Mouse (Mus musculus): ENCODE results near the gene Zfp384. TPM values are rescaled to one million over a fixed set of nuclear protein-coding genes. Genes with fewer than 3 reads are reported as not detected.
"Not testable (repeated sequence)": the region's sequence is repeated elsewhere in the genome, so short reads cannot be mapped to it uniquely, and the experiment has no call there.

The Zfp384 gene
- polyA plus RNA-seq, 1 experiment from 2014 or later: 19.0 TPM

DNA sequence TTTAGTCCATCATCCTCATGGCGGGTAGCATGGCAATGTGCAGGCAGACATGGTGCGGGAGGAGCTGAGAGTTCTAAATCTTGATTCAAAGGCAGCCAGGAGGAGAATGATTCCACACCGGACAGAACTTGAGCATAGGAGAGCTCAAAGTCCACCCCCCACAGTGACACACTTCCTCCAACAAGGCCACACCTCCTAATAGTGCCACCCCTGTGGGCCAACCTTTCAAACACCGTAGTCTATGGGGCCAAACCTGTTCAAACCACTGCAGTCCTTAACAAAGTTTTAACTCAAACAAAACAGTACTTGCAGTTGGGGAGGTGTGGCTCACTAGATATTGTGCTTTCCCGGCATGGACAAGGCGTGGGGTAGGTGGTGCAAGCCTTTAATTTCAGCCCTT, 55.0 kb downstream of the Zfp384 start:
- no peak for ATAC-seq

DNA sequence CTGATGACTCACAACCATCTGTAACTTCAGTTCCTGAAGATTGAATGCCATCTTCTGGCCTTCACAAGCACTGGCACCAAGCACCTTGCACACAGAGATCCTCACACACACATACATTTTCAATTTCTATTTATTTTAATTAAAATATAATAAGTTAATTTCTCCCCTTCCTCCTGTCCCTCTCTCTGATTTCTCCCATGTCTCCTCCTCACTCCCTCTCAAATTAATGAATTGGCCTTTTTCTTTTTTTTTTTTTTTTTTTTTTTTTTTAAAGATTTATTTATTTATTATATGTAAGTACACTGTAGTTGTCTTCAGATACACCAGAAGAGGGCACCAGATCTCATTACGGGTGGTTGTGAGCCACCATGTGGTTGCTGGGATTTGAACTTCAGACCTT, 56.3 kb downstream of the Zfp384 start:
- not testable (repeated sequence) for H3K9me3 ChIP-seq (ENCODE audit: control insufficient read depth, low read length); H3K4me3 ChIP-seq (replicated peaks; ENCODE audit: low read length); H3K36me3 ChIP-seq (ENCODE audit: control insufficient read depth, insufficient read depth); H3K9ac ChIP-seq (replicated peaks; ENCODE audit: low read depth, low read length); H3K4me1 ChIP-seq (replicated peaks; ENCODE audit: control insufficient read depth, insufficient read depth, low read length); H3K27ac ChIP-seq (ENCODE audit: low read length); H3K27me3 ChIP-seq (replicated peaks; ENCODE audit: control insufficient read depth, insufficient read depth, low read length); ATAC-seq; H3K4me2 ChIP-seq (ENCODE audit: low read length)
- no CpG with 5 or more reads among the region's 1 CpGs for WGBS

More for the DNA sequence above, 55.0 kb downstream of the Zfp384 start:
- no peaks in the 10 kb centered on the region for H3K36me3 ChIP-seq (ENCODE audit: control insufficient read depth, insufficient read depth)
- H3K9ac ChIP-seq (replicated peaks; ENCODE audit: low read depth, low read length): no peak overlapping the region
- H3K27ac ChIP-seq (ENCODE audit: low read length): no peak overlapping the region
- 85% methylated on average over 6 of the region's 6 CpGs for WGBS
- H3K27me3 ChIP-seq (replicated peaks; ENCODE audit: control insufficient read depth, insufficient read depth, low read length): no peaks in the 10 kb centered on the region
- no peak overlapping the region for H3K4me3 ChIP-seq (replicated peaks; ENCODE audit: low read length)
- no peaks in the 10 kb centered on the region for H3K9me3 ChIP-seq (ENCODE audit: control insufficient read depth, low read length)
- H3K4me1 ChIP-seq (replicated peaks; ENCODE audit: control insufficient read depth, insufficient read depth, low read length): no peaks in the 10 kb centered on the region
- no peak overlapping the region for H3K4me2 ChIP-seq (ENCODE audit: low read length)

DNA sequence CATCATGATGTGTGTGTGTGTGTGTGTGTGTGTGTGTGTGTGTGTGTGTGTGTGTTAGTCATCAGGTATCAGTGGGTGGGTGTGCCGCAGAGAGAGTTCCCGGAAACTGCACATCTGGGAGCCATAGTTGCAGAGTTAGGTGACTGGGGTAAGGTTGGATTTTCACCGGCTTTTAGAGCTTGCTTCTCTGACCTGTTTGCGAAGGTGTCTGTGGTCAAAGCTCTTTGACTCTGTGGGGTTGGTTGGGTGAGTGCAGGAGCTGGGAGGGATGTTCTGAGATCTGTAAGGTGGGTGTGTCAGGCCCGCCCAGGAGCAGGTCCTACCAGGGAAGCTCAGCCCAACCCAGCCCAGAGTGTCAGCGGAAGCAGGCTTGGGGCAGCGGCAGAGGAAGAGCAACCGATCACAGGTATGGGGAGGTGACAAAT, 58.6 kb downstream of the Zfp384 start, which contains the start of gene Lpar5:
Gene Lpar5 (plus strand): TSS at position 350 of the 425 bp plus-strand sequence.
- Histone ChIP-seq H3K4me1 (replicated peaks; ENCODE audit: control insufficient read depth, insufficient read depth, low read length) (peaks cover 19% of the 10 kb centered on the region), H3K36me3 (ENCODE audit: control insufficient read depth, insufficient read depth) (no peaks in the 10 kb centered on the region), H3K4me2 (ENCODE audit: low read length) (no peak within 1 kb of the TSS), H3K27ac (ENCODE audit: low read length) (no peak within 1 kb of the TSS), H3K27me3 (replicated peaks; ENCODE audit: control insufficient read depth, insufficient read depth, low read length) (no peaks in the 10 kb centered on the region), H3K9me3 (ENCODE audit: control insufficient read depth, low read length) (no peaks in the 10 kb centered on the region), H3K4me3 (replicated peaks; ENCODE audit: low read length) (no peak within 1 kb of the TSS), H3K9ac (replicated peaks; ENCODE audit: low read depth, low read length) (no peak within 1 kb of the TSS)
- WGBS: 72% methylated on average over 8 of the region's 8 CpGs
- ATAC-seq: no peak

DNA sequence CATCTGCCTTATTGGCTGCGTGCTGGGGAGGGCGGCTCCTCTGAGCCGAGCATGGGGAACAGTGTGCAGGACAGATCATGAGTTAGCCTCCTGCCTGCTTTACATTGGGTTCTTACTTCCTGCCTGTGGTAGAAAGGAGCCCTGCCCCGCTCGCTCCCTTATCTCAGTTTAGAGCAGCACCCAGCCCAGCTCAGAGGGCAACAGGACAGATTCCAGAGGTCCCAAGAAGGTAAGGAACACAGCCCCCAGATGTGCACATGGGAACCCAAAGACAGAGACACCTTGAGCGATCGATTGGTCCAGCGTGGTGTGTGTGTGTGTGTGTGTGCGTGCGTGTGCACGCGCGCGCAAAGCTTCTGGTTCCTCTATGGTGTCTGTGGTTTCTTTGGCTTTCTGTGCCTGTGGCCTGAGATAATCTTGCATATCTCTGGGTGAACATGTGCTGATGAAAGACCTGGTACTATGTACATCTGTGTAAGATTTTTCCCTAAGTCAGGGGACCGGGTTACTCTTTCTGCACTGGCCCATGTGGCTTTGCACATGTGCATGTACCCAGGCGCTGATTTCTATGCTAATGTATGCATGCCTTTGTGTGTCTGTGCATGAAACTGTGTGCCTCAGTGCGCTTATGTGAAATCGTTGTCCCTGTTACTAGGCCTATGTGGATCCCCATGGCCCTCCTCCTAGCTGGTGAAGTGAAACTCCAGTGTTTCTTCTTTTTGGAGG, 62.4 kb downstream of the Zfp384 start:
- WGBS: 66% methylated on average over 18 of the region's 18 CpGs
- H3K4me2 ChIP-seq (ENCODE audit: low read length): no peak overlapping the region
- peak overlapping the region; percentile 91 for H3K27ac ChIP-seq (ENCODE audit: low read length)
- no peak overlapping the region for H3K4me3 ChIP-seq (replicated peaks; ENCODE audit: low read length)
- ATAC-seq: peak; percentile 94
- no peaks in the 10 kb centered on the region for H3K27me3 ChIP-seq (replicated peaks; ENCODE audit: control insufficient read depth, insufficient read depth, low read length)
- peaks cover 22% of the 10 kb centered on the region for H3K4me1 ChIP-seq (replicated peaks; ENCODE audit: control insufficient read depth, insufficient read depth, low read length)
- H3K9me3 ChIP-seq (ENCODE audit: control insufficient read depth, low read length): no peaks in the 10 kb centered on the region
- H3K36me3 ChIP-seq (ENCODE audit: control insufficient read depth, insufficient read depth): no peaks in the 10 kb centered on the region
- 0 out of 2 replicates have a peak overlapping the region, but pooled peaks have one; percentile 1 for H3K9ac ChIP-seq (replicated peaks; ENCODE audit: low read depth, low read length)

DNA sequence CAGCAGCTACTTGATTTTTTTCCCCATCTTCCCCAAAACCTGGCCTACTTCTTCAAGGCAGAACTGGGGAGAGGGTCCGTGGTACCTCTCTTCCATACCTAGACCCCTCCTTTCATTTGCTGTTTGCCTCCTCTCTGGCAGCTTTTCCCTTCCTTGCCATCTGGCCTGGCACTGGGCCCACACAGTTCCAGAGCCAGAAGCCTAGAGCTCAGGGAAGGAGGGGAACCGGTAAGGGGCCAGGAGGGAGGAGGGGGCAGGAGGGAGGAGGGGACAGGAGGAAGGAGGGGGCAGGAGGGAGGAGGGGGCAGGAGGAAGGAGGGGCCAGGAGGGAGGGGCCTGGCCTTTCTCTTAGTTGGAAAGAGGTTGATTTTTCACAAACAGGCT, 62.9 kb downstream of the Zfp384 start:
- no peak overlapping the region for H3K4me3 ChIP-seq (replicated peaks; ENCODE audit: low read length)
- no peaks in the 10 kb centered on the region for H3K36me3 ChIP-seq (ENCODE audit: control insufficient read depth, insufficient read depth)
- peaks cover 22% of the 10 kb centered on the region for H3K4me1 ChIP-seq (replicated peaks; ENCODE audit: control insufficient read depth, insufficient read depth, low read length)
- peak overlapping the region; percentile 91 for H3K27ac ChIP-seq (ENCODE audit: low read length)
- H3K27me3 ChIP-seq (replicated peaks; ENCODE audit: control insufficient read depth, insufficient read depth, low read length): no peaks in the 10 kb centered on the region
- H3K4me2 ChIP-seq (ENCODE audit: low read length): no peak overlapping the region
- ATAC-seq: peak; percentile 87
- 0 out of 2 replicates have a peak overlapping the region, but pooled peaks have one; percentile 1 for H3K9ac ChIP-seq (replicated peaks; ENCODE audit: low read depth, low read length)
- WGBS: 3% methylated on average over 2 of the region's 2 CpGs
- H3K9me3 ChIP-seq (ENCODE audit: control insufficient read depth, low read length): no peaks in the 10 kb centered on the region

DNA sequence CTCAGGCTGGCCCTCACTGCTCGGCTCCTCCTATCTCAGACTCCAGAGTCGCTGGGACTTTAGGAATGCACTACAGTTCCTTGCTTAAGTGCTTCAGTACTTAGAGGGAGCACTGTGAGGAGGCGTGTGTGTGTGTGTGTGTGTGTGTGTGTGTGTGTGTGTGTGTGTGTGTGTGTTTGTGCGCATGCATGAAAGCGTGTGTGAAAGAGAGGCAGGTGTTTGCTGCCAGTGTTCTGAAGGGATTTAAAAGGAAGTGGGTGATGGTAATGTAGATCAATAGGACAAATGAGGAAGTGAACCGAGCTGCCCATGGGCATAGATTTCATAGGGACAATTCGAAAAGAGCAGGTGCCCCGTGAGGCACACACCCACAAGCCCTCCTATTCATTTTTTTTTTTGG, 64.9 kb downstream of the Zfp384 start:
- H3K4me3 ChIP-seq (replicated peaks; ENCODE audit: low read length): no peak overlapping the region
- no peak overlapping the region for H3K27ac ChIP-seq (ENCODE audit: low read length)
- H3K4me1 ChIP-seq (replicated peaks; ENCODE audit: control insufficient read depth, insufficient read depth, low read length): peaks cover 22% of the 10 kb centered on the region
- H3K27me3 ChIP-seq (replicated peaks; ENCODE audit: control insufficient read depth, insufficient read depth, low read length): no peaks in the 10 kb centered on the region
- no peaks in the 10 kb centered on the region for H3K36me3 ChIP-seq (ENCODE audit: control insufficient read depth, insufficient read depth)
- WGBS: 60% methylated on average over 8 of the region's 8 CpGs
- no peak for ATAC-seq
- no peaks in the 10 kb centered on the region for H3K9me3 ChIP-seq (ENCODE audit: control insufficient read depth, low read length)
- H3K4me2 ChIP-seq (ENCODE audit: low read length): no peak overlapping the region
- H3K9ac ChIP-seq (replicated peaks; ENCODE audit: low read depth, low read length): no peak overlapping the region

DNA sequence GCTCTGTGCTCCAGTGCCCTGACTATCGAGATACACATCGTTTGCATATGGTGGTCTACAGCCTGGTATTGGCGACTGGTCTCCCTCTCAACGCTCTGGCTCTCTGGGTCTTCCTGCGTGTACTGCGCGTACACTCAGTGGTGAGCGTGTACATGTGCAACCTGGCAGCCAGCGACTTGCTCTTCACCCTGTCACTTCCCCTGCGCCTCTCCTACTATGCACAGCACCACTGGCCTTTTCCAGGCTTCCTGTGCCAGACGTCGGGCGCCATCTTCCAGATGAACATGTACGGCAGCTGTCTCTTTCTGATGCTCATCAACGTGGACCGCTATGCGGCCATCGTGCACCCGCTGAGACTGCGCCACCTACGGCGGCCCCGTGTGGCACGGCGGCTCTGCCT, 72.4 kb downstream of the Zfp384 start:
- Histone ChIP-seq H3K4me3 (replicated peaks; ENCODE audit: low read length) (peak overlapping the region; percentile 48), H3K36me3 (ENCODE audit: control insufficient read depth, insufficient read depth) (no peaks in the 10 kb centered on the region), H3K9ac (replicated peaks; ENCODE audit: low read depth, low read length) (peak overlapping the region; percentile 74), H3K4me1 (replicated peaks; ENCODE audit: control insufficient read depth, insufficient read depth, low read length) (peaks cover 8% of the 10 kb centered on the region), H3K9me3 (ENCODE audit: control insufficient read depth, low read length) (no peaks in the 10 kb centered on the region), H3K27ac (ENCODE audit: low read length) (peak overlapping the region; percentile 87), H3K4me2 (ENCODE audit: low read length) (peak overlapping the region; percentile 79), H3K27me3 (replicated peaks; ENCODE audit: control insufficient read depth, insufficient read depth, low read length) (no peaks in the 10 kb centered on the region)
- peak; percentile 46 for ATAC-seq
- WGBS: 18% methylated on average over 25 of the region's 25 CpGs

DNA sequence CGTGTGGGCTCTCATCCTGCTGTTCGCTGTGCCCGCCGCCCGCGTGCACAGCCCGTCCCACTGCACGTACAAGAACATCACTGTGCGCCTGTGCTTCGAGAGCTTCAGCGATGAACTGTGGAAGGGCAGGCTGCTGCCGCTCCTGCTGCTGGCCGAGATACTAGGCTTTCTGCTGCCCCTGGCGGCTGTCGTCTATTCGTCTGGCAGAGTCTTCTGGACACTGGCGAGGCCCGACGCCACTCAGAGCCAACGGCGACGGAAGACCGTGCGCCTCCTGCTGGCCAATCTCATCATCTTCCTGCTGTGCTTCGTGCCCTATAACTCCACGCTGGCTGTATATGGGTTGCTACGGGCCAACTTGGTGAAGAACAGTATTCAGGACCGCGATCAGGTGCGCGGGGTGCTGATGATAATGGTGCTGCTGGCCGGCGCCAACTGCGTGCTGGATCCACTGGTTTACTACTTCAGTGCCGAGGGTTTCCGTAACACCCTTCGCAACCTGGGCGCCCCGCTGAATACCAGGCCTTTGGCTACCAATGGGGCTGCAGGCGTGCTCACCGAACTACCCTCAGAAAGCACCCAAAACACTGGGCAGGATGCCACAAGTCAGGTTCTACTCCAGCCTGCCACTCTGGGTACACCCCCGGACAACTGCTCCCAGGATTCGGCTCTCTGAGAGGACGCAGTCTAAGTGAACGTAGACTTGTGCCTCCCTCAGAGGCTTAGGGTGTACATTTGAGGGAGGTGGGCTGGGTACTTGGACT, 73.0 kb downstream of the Zfp384 start:
- WGBS: 21% methylated on average over 45 of the region's 45 CpGs
- H3K4me3 ChIP-seq (replicated peaks; ENCODE audit: low read length): peak overlapping the region; percentile 48
- H3K27ac ChIP-seq (ENCODE audit: low read length): peak overlapping the region; percentile 87
- H3K4me2 ChIP-seq (ENCODE audit: low read length): peak overlapping the region; percentile 79
- H3K9ac ChIP-seq (replicated peaks; ENCODE audit: low read depth, low read length): peak overlapping the region; percentile 74
- H3K27me3 ChIP-seq (replicated peaks; ENCODE audit: control insufficient read depth, insufficient read depth, low read length): no peaks in the 10 kb centered on the region
- peak; percentile 95 for ATAC-seq
- H3K36me3 ChIP-seq (ENCODE audit: control insufficient read depth, insufficient read depth): no peaks in the 10 kb centered on the region
- no peaks in the 10 kb centered on the region for H3K9me3 ChIP-seq (ENCODE audit: control insufficient read depth, low read length)
- H3K4me1 ChIP-seq (replicated peaks; ENCODE audit: control insufficient read depth, insufficient read depth, low read length): peaks cover 8% of the 10 kb centered on the region

DNA sequence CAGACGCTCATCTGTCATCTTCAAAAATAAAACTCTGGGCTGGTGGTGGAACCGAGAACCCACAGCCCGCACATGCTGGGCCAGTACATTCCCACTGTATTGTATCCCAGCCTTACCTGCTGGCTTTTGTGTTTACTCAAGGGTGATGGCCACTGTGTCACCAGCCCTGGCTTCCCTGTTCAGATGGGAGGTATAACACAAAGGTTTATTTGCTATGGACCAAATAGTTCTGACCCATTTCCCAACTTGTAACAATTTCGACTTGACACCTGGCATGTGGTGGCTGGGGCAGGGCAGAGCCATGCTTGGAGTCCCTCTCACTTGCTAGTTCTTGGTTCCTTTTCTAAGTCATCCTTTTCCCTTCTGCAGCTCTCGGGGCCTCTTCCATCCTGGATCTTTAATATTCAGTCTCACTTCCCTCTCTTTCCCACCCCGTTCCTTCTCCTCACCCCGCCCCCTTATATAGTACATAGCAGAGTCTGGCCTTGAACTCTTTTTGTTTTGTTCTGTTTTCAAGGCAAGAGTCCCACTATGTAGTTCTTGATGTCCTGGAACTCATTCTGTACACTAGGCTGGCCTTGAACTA, 73.9 kb downstream of the Zfp384 start:
- Histone ChIP-seq H3K27ac (ENCODE audit: low read length) (no peak overlapping the region), H3K4me1 (replicated peaks; ENCODE audit: control insufficient read depth, insufficient read depth, low read length) (peaks cover 8% of the 10 kb centered on the region), H3K4me3 (replicated peaks; ENCODE audit: low read length) (no peak overlapping the region), H3K4me2 (ENCODE audit: low read length) (no peak overlapping the region), H3K9ac (replicated peaks; ENCODE audit: low read depth, low read length) (no peak overlapping the region), H3K36me3 (ENCODE audit: control insufficient read depth, insufficient read depth) (no peaks in the 10 kb centered on the region), H3K9me3 (ENCODE audit: control insufficient read depth, low read length) (no peaks in the 10 kb centered on the region), H3K27me3 (replicated peaks; ENCODE audit: control insufficient read depth, insufficient read depth, low read length) (no peaks in the 10 kb centered on the region)
- 89% methylated on average over 7 of the region's 7 CpGs for WGBS
- ATAC-seq: no peak

All from forebrain, embryonic 16.5 days (tissue).